Mouse (Mus musculus): Measurements from ENCODE around the gene Pramel7. TPM values are rescaled to one million over a fixed set of nuclear protein-coding genes. Genes with fewer than 3 reads are reported as not detected.
A peak's percentile ranks its signal among the peaks of the same experiment; 100 is the strongest.
"Not testable (repeated sequence)": the region's sequence is repeated elsewhere in the genome, so short reads cannot be mapped to it uniquely, and the experiment has no call there.

The Pramel7 gene
- not detected in 2 replicates for polyA plus RNA-seq (2016; fragmentation: Nextera tagmentation; extraction: Ambion mirVana)

DNA sequence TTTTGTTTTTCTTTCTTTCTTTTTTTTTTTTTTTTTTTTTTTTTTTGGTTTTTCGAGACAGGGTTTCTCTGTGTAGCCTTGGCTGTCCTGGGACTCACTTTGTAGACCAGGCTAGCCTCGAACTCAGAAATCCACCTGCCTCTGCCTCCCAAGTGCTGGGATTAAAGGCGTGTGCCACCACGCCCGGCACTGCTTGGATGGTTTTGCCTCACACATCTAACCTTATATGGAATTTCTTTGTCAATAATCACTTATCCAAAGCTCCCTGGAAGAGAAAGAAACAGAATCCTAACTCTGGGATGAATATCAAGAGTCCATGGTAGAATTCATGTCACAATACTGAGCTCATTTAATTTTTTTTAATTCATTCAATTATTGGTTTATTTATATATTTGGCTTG lies at the start of gene Pramel7:
TSS of gene Pramel7 (minus strand) at position 101 of the 400 bp plus-strand sequence.
- H3K4me3 ChIP-seq; H3K36me3 ChIP-seq; H3K27me3 ChIP-seq; ATAC-seq (ENCODE audit: insufficient number of reproducible peaks, insufficient read depth, low FRiP score, low TSS enrichment); H3K9ac ChIP-seq; H3K4me2 ChIP-seq (replicated peaks); H3K4me1 ChIP-seq; H3K27ac ChIP-seq; H3K9me3 ChIP-seq: not testable (repeated sequence)
- 87% methylated on average over 4 of the region's 5 CpGs for WGBS

DNA sequence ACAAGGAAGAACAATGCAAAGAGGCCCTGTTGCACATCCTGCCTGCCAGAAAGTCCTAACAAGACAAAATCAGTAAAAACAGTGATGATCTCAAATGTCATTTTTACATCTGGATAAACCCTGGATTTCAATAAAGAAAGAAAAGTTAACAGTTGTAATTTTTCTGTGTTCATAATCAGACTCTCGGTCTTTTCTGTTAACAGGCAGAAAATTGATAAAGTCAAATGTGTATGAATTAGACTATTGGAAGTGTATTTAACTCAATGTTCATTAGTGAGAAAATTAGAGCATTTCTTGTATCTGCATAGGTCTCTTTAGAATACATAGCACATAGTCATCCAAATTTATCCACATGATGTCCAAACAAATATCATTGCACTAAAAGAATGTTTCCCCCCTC lies 48.5 kb upstream of the Pramel7 start, which contains the start of gene Olfr1128:
TSS of gene Olfr1128 (minus strand) at position 101 of the 400 bp plus-strand sequence.
- H3K4me3 ChIP-seq: no peak within 1 kb of the TSS
- H3K9me3 ChIP-seq: no peaks in the 10 kb centered on the region
- no peaks in the 10 kb centered on the region for H3K36me3 ChIP-seq
- no peaks in the 10 kb centered on the region for H3K4me1 ChIP-seq
- no peak within 1 kb of the TSS for H3K4me2 ChIP-seq (replicated peaks)
- no peak for ATAC-seq (ENCODE audit: insufficient number of reproducible peaks, insufficient read depth, low FRiP score, low TSS enrichment)
- H3K27me3 ChIP-seq: no peaks in the 10 kb centered on the region
- H3K9ac ChIP-seq: no peak within 1 kb of the TSS
- 94% methylated on average over 1 of the region's 1 CpGs for WGBS
- H3K27ac ChIP-seq: no peak within 1 kb of the TSS

DNA sequence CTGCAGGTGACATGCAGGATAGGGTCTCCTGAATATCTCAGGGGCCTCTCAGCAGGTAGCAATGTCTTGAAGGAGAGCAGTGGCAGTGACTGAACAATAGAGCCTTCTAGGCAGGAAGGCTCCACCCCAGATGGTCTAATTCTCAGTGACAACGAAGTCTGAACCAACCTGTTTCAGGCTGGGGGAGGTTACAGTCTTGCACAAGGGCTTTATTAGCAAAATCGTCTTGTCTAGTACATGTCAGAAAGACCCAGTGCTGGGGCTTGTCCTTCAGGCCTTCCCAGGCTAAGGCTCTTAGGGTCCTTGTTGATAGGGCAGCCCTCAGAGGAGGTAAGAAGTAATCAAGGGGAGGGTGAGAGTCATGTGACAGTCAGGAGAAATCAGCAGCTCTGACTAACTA lies 37.9 kb upstream of the Pramel7 start:
- H3K4me2 ChIP-seq (replicated peaks): no peak overlapping the region
- H3K36me3 ChIP-seq: no peaks in the 10 kb centered on the region
- no peak overlapping the region for H3K27ac ChIP-seq
- H3K9me3 ChIP-seq: no peaks in the 10 kb centered on the region
- H3K27me3 ChIP-seq: no peaks in the 10 kb centered on the region
- H3K9ac ChIP-seq: no peak overlapping the region
- no peaks in the 10 kb centered on the region for H3K4me1 ChIP-seq
- 68% methylated on average over 2 of the region's 2 CpGs for WGBS
- ATAC-seq (ENCODE audit: insufficient number of reproducible peaks, insufficient read depth, low FRiP score, low TSS enrichment): no peak
- H3K4me3 ChIP-seq: no peak overlapping the region

DNA sequence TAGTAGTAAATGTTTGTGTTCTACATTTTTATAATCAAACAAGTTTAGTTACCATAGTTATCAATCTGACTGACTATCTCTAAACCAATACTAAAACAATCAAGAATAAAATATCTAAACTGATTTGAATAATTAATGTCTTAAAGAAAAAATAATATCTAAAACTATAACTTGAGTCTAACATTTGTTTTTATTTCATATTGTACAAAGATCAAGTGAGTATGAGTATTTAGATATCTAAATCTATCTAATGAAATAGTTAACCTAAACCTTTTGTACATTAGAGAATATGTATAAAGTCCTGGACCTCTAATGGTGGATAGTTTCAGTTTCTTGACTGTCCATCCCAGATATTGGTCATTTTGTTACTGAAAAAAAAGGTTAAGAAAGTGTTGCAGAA lies 34.6 kb upstream of the Pramel7 start, which contains the start of gene Olfr153:
TSS of gene Olfr153 (plus strand) at position 301 of the 400 bp plus-strand sequence.
- no peaks in the 10 kb centered on the region for H3K9me3 ChIP-seq
- H3K9ac ChIP-seq: no peak within 1 kb of the TSS
- no peaks in the 10 kb centered on the region for H3K4me1 ChIP-seq
- no peak within 1 kb of the TSS for H3K4me2 ChIP-seq (replicated peaks)
- no peak within 1 kb of the TSS for H3K27ac ChIP-seq
- no peak for ATAC-seq (ENCODE audit: insufficient number of reproducible peaks, insufficient read depth, low FRiP score, low TSS enrichment)
- no peaks in the 10 kb centered on the region for H3K36me3 ChIP-seq
- H3K4me3 ChIP-seq: no peak within 1 kb of the TSS
- no peaks in the 10 kb centered on the region for H3K27me3 ChIP-seq

DNA sequence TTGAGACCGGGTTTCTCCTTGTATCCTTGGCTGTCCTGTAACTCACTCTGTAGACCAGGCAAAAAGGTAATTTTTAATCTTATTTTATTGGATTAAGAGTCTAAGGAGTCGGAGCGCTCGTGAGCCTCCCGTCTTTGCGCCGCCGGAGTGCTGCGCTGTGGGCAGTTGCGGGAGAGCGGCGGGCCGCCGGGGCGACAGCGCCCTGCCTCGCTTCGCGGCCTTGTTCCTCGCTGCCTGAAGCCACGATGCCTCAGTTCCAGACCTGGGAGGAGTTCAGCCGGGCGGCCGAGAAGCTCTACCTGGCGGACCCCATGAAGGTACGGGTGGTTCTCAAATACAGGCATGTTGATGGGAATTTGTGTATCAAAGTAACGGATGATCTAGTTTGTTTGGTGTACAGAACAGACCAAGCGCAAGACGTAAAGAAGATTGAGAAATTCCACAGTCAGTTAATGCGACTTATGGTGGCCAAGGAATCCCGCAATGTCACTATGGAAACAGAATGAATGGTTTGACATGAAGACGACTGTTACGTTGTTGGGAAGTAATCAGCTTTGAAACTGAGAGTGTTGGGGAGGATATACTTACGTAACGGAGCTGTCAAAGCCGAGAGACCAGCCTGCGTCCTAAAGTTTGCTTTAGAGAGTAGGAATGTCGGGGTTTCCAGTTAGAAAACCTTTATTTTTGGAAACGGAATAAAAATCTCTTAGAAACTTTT lies 29.2 kb upstream of the Pramel7 start:
- 31% methylated on average over 38 of the region's 39 CpGs for WGBS
- Histone ChIP-seq H3K4me3 (peak overlapping the region; percentile 7; the same call in 1 of the 2 replicates), H3K4me2 (replicated peaks) (peak overlapping the region; percentile 40)
- not testable (repeated sequence) for H3K27ac ChIP-seq; ATAC-seq (ENCODE audit: insufficient number of reproducible peaks, insufficient read depth, low FRiP score, low TSS enrichment); H3K4me1 ChIP-seq; H3K27me3 ChIP-seq; H3K9ac ChIP-seq; H3K9me3 ChIP-seq; H3K36me3 ChIP-seq

DNA sequence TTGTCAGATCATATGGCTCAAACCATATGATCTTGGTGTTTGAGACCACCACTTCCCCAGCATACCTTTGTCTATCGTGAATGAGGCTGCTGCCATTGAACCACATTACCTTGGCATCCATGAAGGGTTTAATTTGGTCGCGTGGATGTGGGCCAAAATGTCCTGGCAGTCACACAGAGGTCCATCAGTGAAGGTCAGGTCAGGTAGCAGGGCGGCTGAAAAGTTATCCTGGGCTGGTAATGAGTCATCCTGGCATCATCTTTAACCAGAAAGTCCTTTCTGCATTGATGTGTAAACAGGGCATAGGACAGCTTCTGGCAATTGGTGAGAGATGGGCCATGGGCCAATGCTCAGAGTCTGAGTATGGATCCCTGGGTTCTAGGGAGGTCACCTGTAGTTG lies 23.8 kb upstream of the Pramel7 start:
- WGBS: 88% methylated on average over 4 of the region's 4 CpGs
- Histone ChIP-seq H3K9me3 (no peaks in the 10 kb centered on the region), H3K4me1 (no peaks in the 10 kb centered on the region), H3K9ac (no peak overlapping the region), H3K36me3 (no peaks in the 10 kb centered on the region), H3K27ac (no peak overlapping the region), H3K4me3 (no peak overlapping the region), H3K27me3 (no peaks in the 10 kb centered on the region), H3K4me2 (replicated peaks) (no peak overlapping the region)
- ATAC-seq (ENCODE audit: insufficient number of reproducible peaks, insufficient read depth, low FRiP score, low TSS enrichment): no peak

DNA sequence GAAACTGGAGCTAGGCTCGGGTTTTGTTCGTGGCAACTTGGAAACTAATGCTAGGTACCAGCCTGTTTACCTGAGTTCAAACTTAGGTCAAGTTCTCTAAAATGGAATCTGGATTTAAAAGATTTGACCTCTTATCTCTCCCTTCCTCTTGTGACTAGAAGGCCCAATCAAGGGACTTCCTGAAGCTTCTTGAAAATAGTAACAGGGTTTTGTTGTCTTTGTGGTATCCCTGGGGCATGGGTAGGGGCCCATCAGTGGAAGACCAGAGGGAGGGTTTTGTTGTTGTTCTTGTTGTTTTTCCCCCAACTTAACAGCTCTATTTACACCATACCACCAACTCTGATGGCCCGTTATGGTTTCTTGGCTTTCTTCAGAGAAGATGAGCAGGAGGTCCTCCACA lies 19.7 kb upstream of the Pramel7 start:
- no peaks in the 10 kb centered on the region for H3K27me3 ChIP-seq
- no peak overlapping the region for H3K27ac ChIP-seq
- H3K4me2 ChIP-seq (replicated peaks): no peak overlapping the region
- no peaks in the 10 kb centered on the region for H3K4me1 ChIP-seq
- H3K9ac ChIP-seq: no peak overlapping the region
- H3K9me3 ChIP-seq: no peaks in the 10 kb centered on the region
- no peak overlapping the region for H3K4me3 ChIP-seq
- no peak for ATAC-seq (ENCODE audit: insufficient number of reproducible peaks, insufficient read depth, low FRiP score, low TSS enrichment)
- 84% methylated on average over 3 of the region's 3 CpGs for WGBS
- no peaks in the 10 kb centered on the region for H3K36me3 ChIP-seq

DNA sequence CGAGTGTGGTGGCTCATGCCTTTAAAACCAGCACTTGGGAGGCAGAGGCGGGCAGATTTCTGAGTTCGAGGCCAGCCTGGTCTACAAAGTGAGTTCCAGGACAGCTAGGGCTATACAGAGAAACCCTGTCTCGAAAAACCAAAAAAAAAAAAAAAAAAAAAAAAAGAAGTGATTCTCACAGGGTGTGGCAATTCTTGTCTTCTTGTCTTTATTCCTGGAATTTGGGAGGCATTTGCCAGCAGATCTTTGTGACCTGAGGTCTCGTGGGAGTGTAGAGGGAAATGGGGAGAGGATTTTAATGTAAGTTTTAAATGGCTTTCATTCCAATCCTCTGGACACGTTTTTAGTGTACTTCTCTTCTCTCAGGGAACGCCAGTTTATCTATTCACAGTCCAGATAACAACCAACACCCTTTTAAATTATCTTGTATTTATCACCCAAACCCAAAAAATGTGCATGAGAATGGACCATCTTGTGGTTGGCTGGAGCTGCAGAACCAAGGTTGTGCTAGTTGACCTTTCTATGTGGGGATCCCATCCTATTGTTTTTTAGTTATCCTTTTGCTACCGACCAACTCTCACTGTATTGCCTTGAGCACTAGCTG lies 18.7 kb upstream of the Pramel7 start:
- no peak for ATAC-seq (ENCODE audit: insufficient number of reproducible peaks, insufficient read depth, low FRiP score, low TSS enrichment)
- WGBS: 80% methylated on average over 8 of the region's 8 CpGs
- no peak overlapping the region for H3K4me3 ChIP-seq
- H3K9me3 ChIP-seq: no peaks in the 10 kb centered on the region
- no peaks in the 10 kb centered on the region for H3K27me3 ChIP-seq
- no peak overlapping the region for H3K27ac ChIP-seq
- H3K4me2 ChIP-seq (replicated peaks): no peak overlapping the region
- no peaks in the 10 kb centered on the region for H3K4me1 ChIP-seq
- H3K9ac ChIP-seq: no peak overlapping the region
- H3K36me3 ChIP-seq: no peaks in the 10 kb centered on the region

DNA sequence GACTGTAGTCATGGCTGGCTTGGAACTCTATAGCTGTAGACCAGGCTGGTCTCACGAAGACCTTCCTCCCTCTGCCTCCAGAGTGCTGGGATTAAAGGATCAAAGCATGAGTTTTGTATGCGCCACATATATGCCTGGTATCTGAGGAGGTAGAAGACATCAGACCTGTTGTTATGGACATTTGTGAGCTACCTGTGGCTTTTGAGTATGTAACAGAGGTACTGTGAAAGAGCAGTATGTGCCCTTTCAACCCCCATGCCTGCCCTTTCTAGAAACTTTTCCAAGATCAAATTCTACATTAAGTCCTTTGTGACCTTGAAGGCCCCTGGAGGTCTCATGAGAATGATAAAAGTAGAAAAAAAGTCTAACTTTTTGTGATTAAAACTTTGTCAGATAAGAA lies 18.2 kb upstream of the Pramel7 start:
- no peak for ATAC-seq (ENCODE audit: insufficient number of reproducible peaks, insufficient read depth, low FRiP score, low TSS enrichment)
- Histone ChIP-seq H3K36me3 (no peaks in the 10 kb centered on the region), H3K9me3 (no peaks in the 10 kb centered on the region), H3K27me3 (no peaks in the 10 kb centered on the region), H3K9ac (no peak overlapping the region), H3K27ac (no peak overlapping the region), H3K4me1 (no peaks in the 10 kb centered on the region), H3K4me3 (no peak overlapping the region), H3K4me2 (replicated peaks) (no peak overlapping the region)
- 93% methylated on average over 2 of the region's 2 CpGs for WGBS

DNA sequence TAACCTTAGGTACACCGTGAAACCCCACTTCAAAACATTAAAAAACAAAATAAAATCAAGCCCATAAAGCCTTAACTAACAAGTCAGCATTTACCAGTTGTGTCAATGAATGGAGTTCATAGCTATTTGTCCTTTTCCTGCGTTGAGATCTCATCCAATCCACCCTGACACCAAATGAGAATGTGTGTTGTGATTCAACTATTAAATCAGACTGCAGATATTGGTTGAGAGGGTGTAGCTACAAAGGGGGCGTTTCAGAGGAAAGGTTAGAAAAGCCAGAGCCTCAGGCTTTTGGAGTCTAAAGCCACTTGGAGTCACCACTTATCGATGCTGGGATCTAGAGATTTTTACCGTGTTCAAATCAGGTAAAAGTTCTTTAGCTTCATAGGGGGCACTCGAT lies 9.4 kb upstream of the Pramel7 start, which contains the start of gene Pramel6:
TSS of gene Pramel6 (plus strand) at position 301 of the 400 bp plus-strand sequence.
- Histone ChIP-seq H3K27me3 (no peaks in the 10 kb centered on the region), H3K4me1 (no peaks in the 10 kb centered on the region), H3K4me2 (replicated peaks) (no peak within 1 kb of the TSS), H3K36me3 (no peaks in the 10 kb centered on the region), H3K27ac (no peak within 1 kb of the TSS), H3K9ac (no peak within 1 kb of the TSS), H3K4me3 (no peak within 1 kb of the TSS), H3K9me3 (no peaks in the 10 kb centered on the region)
- ATAC-seq (ENCODE audit: insufficient number of reproducible peaks, insufficient read depth, low FRiP score, low TSS enrichment): no peak
- WGBS: 91% methylated on average over 6 of the region's 6 CpGs

DNA sequence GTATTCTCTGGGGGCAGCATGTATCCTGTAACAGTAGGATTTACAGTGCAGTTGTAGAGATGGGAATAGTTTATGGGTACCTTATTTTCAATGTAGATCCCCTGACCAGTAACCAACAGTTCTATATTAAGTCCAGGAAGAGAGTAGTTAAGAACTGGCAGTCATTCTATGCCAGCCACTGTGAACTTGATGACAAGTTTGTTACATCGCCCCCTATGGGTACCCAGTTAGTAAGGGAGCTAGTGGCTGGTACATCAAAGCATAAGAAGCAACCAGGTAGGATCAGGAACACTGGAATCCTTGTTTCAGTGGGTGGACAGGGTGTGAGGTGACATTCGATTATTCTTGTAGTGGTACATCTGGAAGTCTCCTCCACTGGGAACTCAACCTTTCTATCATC lies 14.6 kb downstream of the Pramel7 start:
- no peaks in the 10 kb centered on the region for H3K4me1 ChIP-seq
- H3K4me3 ChIP-seq: no peak overlapping the region
- no peak for ATAC-seq (ENCODE audit: insufficient number of reproducible peaks, insufficient read depth, low FRiP score, low TSS enrichment)
- no peak overlapping the region for H3K27ac ChIP-seq
- no peak overlapping the region for H3K4me2 ChIP-seq (replicated peaks)
- no peaks in the 10 kb centered on the region for H3K27me3 ChIP-seq
- 76% methylated on average over 2 of the region's 2 CpGs for WGBS
- H3K9ac ChIP-seq: no peak overlapping the region
- H3K9me3 ChIP-seq: no peaks in the 10 kb centered on the region
- no peaks in the 10 kb centered on the region for H3K36me3 ChIP-seq

DNA sequence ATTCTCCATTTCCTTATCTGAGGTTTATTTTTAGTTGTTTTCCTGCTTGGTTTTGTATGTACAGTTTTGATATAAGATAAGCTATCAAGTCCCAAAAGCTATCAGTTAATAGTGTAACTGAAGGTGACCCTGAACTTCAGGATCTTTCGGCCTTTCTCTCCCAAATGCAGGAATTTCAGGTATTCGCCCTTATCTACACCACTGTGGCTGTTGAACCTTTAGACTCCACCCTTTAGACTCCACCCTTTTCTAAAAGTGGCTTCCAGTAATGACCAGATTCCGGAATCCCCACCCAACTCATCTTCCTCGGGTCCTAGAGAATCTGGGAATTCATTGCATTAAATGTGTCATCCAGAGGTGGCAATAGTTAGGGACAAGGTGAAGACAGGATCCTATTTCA lies 15.7 kb downstream of the Pramel7 start:
- no peak overlapping the region for H3K27ac ChIP-seq
- H3K9ac ChIP-seq: no peak overlapping the region
- H3K9me3 ChIP-seq: no peaks in the 10 kb centered on the region
- H3K36me3 ChIP-seq: no peaks in the 10 kb centered on the region
- no peak overlapping the region for H3K4me2 ChIP-seq (replicated peaks)
- WGBS: 83% methylated on average over 4 of the region's 4 CpGs
- H3K4me3 ChIP-seq: no peak overlapping the region
- no peaks in the 10 kb centered on the region for H3K27me3 ChIP-seq
- no peaks in the 10 kb centered on the region for H3K4me1 ChIP-seq
- ATAC-seq (ENCODE audit: insufficient number of reproducible peaks, insufficient read depth, low FRiP score, low TSS enrichment): no peak

All from embryonic facial prominence, embryonic 12.5 days (tissue).